Mouse (Mus musculus): ENCODE results near the gene Fam160b1.

Gene Fam160b1

DNA sequence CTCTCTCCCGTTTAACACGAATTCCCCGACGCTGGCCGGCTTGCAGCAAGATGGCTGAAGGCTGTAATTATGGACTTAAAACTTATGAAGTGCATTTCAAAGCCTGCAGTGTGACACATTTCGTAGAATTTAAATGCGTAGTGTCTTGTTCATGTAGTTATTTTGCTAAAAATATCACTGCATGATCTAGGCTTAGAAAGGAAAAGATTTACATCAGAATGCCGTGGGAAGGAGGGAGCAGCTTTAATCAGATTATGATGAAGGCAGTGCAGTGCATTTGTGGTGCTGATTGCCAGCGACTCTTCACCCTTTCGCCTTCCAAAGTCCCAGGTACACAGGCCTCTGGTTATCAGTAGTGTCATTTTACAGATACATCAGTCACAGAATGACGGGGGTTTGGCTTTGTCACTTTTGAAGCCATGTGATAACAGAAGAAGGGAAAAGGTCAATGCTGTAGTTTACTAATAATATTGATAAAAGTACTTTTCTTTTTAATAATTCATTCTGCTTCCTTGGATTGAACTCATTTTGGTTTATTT, 7.4 kb downstream of the Fam160b1 start:
- peak in 1 of 2 experiments; percentile 2 for DNase-seq

DNA sequence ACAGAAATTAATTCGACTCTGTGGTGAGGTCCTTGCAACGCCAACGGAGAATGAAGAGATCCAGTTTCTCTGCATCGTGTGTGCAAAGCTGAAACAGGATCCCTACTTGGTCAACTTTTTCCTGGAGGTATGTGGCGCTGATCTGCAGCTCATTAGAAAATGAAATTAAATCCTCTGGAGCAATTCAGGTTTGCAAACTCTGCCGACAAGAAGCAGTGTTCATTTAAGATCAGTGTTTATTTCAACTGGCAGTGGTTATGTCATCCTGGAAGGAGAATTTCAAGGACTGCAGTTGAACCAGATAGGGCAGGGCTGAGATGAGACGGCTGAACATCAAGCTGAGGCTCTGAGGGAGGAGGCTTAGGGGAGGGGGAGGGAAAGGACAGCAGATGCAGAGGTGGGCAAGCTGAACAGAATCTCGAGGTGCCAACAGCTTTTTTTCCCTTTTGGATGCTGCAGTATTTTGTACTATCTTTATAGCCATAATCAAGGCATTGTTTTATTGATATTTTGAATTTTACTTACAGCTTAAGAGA, 12.9 kb downstream of the Fam160b1 start:
- no peak for DNase-seq

GRCm38 (mm10) chr19:57375161-57375560, 14.7 kb downstream of the Fam160b1 start:
- DNase-seq = no peak

DNA sequence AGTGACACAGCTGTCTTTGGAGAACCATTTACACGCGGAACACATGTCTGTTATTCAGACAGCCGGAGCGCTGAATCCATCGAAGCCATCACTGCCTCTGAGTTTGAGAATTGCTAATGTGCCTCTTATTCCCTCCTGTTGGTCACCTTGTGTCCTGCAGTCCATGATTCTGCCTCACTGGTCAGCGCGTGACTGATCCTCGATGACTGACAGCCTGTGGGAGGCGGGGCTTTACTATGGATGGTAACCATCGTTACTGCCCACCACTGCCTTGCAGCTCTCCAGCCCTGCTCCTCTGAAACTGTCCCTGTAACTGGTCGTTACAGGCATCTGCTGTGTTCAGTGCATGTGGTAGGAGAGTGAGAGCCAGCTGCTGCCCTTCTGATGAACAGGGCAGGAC, 15.3 kb downstream of the Fam160b1 start:
- no peak for DNase-seq

DNA sequence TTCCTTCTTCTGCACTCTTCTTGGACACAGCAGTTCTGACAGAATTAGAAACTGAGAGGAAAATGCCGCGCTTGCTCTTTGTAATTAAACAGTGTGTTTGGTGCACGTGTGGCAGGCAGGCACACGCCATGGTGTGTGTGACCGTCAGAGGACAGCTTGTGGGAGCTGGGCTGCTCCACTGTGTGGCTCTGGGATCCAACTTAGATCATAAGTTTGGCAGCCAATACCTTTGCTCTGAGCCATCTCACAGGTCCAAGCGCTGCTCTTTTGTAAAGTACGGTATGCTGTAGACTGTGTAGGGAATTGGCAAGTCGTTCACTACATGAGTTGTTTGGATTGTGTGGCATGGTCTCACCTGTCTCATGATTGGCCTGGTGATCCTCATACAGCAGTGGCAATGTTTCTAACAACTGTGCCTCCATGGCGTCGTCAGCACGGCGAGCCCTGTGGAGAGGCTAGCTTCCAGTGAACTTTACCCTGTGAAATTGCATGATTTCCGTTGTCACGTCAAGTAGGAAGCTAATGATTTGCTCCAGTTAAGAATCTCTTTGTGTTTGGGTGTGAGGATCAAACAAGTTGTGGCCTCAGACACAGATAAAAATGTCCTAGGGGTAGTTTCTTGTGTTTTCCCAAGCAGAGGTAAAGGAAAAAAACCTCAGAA, 16.7 kb downstream of the Fam160b1 start:
- no peak for DNase-seq

- DNase-seq = no peak
Measured at GRCm38 (mm10) chr19:57386176-57386693, 25.8 kb downstream of the Fam160b1 start.

GRCm38 (mm10) chr19:57391545-57391944, 31.1 kb downstream of the Fam160b1 start:
- DNase-seq = no peak

DNA sequence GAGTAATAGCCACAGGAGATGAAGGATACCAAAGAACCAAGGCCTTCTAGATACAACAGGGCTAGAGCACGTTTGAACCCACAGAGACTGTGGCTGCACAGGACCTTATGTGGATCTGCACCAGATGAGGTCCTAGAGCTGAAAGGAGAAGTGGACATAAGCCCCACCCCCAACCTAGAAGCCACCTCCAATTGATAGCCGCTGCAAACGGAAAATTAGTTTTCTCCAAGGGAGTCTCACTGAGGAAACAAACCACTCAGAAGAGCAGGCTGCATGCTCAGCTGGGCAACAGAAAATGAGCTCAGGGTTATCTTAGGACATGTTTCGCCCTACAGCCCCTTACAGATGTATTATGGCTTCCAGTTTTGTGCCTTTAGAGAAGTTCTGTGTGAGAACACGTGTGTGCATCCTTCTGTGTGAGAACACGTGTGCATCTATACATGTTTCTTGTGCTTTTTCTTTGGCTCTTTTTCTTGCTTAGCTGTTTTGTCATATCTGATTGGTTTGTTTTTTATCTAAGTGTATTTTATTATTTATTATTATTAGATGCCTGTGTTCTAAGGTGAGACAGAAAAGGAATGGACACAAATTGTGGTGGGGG, 33.0 kb downstream of the Fam160b1 start:
- DNase-seq = no peak

DNA sequence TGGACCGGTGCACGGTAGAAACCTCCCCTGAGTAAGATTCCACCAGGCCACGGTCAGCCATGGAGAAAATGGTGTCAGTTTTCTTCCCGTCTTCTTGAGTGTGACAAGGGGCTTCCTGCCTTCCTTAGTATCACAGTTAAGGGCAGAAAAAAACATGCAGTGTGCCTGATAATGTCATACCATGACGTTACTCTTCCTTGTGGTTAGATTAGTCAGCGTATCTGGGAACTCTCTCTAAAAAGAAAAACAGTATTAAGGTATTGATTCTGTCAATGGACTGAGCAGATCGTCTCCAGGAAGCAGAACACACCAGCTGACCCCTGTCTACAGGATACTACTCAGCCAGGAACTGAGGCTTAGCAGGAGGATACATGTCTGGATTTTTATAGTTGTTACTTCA, 36.1 kb downstream of the Fam160b1 start:
- DNase-seq = no peak

DNA sequence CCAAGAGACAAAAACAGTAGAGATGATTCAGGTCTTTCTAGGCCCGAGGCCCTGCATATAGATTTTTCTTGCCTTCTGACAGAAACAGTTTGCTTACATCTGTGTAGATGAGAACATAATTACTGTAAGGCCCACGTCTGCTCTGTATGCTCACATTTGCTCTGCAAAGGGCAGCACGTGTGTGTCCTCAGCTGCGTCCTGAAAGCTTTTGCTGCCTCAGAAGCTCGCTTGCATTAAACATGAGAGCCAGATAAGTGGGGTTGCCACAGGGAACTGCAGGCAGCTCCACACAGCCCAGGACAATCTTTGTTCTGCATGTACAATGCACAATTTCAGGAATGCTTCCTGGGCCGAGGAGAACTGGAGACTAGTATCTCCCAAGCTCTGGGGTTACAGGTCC, 41.9 kb downstream of the Fam160b1 start:
- DNase-seq = no peak

GRCm38 (mm10) chr19:57403700-57404501, 43.4 kb downstream of the Fam160b1 start:
- DNase-seq = peak; percentile 71 to 76

- no peak for DNase-seq
Measured at GRCm38 (mm10) chr19:57404502-57404848, 44.0 kb downstream of the Fam160b1 start.

DNA sequence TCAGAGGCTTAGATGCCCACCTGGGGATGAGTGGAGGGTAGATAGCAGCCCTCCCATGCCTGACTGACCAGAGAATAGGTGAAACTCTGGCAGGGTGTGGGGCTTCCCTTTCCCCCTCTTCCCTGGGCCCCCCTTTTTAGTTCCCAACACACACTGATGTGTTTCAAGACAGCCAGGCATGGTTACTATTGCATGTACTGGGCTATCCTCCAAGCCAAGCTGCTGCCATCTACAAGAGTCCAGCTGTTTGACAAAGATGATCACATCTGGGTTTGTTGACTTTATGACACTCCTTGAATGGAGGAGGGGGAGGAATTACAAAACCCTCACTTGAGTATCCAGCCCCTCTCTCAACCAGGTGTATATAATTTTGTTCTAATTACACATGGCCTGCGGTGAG, 47.5 kb downstream of the Fam160b1 start:
- no peak for DNase-seq

GRCm38 (mm10) chr19:57411375-57412196, 51.1 kb downstream of the Fam160b1 start:
- DNase-seq = peak; percentile 69 to 71

- no peak for DNase-seq
Measured at GRCm38 (mm10) chr19:57413170-57413569, 52.7 kb downstream of the Fam160b1 start.

DNA sequence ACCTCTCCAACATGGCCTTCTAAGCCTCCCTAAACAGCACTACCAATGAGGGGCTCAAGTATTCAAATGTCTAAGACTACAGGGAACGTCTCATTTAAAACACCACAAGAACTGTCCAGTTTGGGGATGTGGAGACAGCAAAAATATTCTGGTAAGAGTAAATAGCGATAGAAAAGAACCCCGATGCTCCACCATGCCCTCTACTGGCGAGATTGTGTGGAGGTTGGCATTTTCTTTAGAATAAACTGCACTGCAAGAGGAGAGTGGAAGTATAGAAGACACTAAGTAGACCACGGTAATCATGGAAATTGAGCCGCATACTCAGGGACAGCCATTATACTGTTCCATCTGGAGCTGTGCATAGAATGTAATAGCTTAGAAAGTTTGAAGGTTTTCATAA, 53.4 kb downstream of the Fam160b1 start:
- peak in 1 of 2 experiments; percentile 32 for DNase-seq

GRCm38 (mm10) chr19:57415031-57415807, 54.7 kb downstream of the Fam160b1 start:
- DNase-seq = no peak

GRCm38 (mm10) chr19:57417800-57418580, 57.5 kb downstream of the Fam160b1 start:
- no peak for DNase-seq

DNA sequence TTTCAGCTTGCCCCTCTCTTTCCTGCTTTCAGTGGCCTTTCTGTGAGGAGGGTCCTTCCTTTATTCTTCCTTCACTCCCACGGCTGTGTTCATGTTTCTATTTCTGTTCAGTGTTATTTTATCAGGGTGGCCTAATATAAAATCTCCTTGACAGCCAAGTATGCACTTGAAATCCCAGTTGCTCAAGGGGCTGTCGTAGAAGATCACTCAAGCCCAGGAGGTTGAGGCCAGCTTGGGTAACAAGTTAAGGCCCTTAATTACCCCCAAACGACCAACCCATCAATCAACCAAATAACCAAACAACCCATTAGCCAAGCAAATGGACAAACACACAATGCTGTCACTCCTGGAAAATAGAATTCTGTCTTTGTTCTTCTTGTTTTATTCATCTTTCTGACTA, 62.9 kb downstream of the Fam160b1 start:
- no peak for DNase-seq

GRCm38 (mm10) chr19:57425296-57425695, 64.8 kb downstream of the Fam160b1 start:
- DNase-seq = no peak

DNA sequence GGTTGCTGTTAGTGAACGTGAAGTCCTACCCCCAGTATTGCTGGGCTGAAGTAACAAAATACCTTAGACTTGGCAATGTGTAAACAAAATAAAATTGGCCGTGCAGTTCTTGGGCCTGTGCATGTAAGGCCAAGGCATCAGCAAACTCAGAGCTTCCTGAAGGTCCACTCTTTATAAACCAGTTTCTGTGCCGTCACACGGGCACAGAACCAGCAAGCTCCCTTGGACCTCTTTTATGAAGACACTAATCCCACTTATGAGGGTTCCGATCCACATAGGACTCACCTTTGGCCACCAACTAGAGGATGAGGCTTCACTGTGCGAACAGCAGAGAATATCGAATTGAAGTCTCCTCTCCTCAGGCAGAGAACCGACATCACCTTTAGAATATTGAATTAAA, 66.4 kb downstream of the Fam160b1 start:
- no peak for DNase-seq
